Mouse (Mus musculus) MEL (cell line): ENCODE data around the gene Neurod2.

ENCODE experiments used
- CHD2 ChIP-seq: IDR thresholded peaks from 2 replicates; pipeline ENCODE4 v1.6.1; 2011; ENCODE audit warnings: low read length, improper control_type of control experiment
- CTCF ChIP-seq, 3 experiments: IDR thresholded peaks in 2 of 3; conservative IDR thresholded peaks in 1 of 3; 2 replicates each; pipeline ENCODE4 v1.5.1; 2011 to 2012; ENCODE audit warnings: low read length in 3 of 3, low read depth in 2 of 3, mild to moderate bottlenecking in 2 of 3, improper control_type of control experiment in 1 of 3, inconsistent platforms in 1 of 3, mixed read lengths in 1 of 3, moderate library complexity in 1 of 3; ENCODE audit not compliant: control insufficient read depth in 1 of 3, insufficient read depth in 1 of 3, poor library complexity in 1 of 3, severe bottlenecking in 1 of 3
- EP300 ChIP-seq, 2 experiments: IDR thresholded peaks; 2 replicates each; pipeline ENCODE4 v1.6.1; 2011; ENCODE audit warnings: improper control_type of control experiment in 2 of 2, low read length in 2 of 2, low read depth in 1 of 2, mild to moderate bottlenecking in 1 of 2
- GABPA ChIP-seq: IDR thresholded peaks from 2 replicates; pipeline ENCODE4 v1.6.1; 2012; ENCODE audit warnings: low read depth, mild to moderate bottlenecking, inconsistent platforms, low read length, improper control_type of control experiment, moderate library complexity
- GATA1 ChIP-seq: IDR thresholded peaks from 2 replicates; pipeline ENCODE4 v1.6.1; 2011; ENCODE audit warnings: low read depth, low read length, improper control_type of control experiment
- MAX ChIP-seq: IDR thresholded peaks from 2 replicates; pipeline ENCODE4 v1.6.1; 2011; ENCODE audit warnings: low read length, improper control_type of control experiment
- MAZ ChIP-seq: IDR thresholded peaks from 2 replicates; pipeline ENCODE4 v1.6.1; 2012; ENCODE audit warnings: low read depth, mild to moderate bottlenecking, inconsistent platforms, low read length, improper control_type of control experiment
- NRF1 ChIP-seq: IDR thresholded peaks from 2 replicates; pipeline ENCODE4 v1.6.1; 2014; ENCODE audit warnings: low read depth, mild to moderate bottlenecking, inconsistent platforms, low read length, improper control_type of control experiment, moderate library complexity; ENCODE audit not compliant: poor library complexity, insufficient read depth, severe bottlenecking
- POLR2A ChIP-seq, 2 experiments: IDR thresholded peaks; 2 replicates each; pipeline ENCODE4 v1.6.1; 2011 to 2012; ENCODE audit warnings: low read length in 2 of 2, mild to moderate bottlenecking in 2 of 2, control low read depth in 1 of 2, improper control_type of control experiment in 1 of 2, low read depth in 1 of 2, moderate library complexity in 1 of 2; ENCODE audit not compliant: control insufficient read depth in 1 of 2, insufficient read depth in 1 of 2, poor library complexity in 1 of 2
- SMC3 ChIP-seq: IDR thresholded peaks from 2 replicates; pipeline ENCODE4 v1.6.1; 2011; ENCODE audit warnings: low read depth, low read length, improper control_type of control experiment
- TBP ChIP-seq: IDR thresholded peaks from 2 replicates; pipeline ENCODE4 v1.8.0; 2011; ENCODE audit warnings: low read depth, low read length, improper control_type of control experiment
- TCF12 ChIP-seq: IDR thresholded peaks from 2 replicates; pipeline ENCODE4 v1.6.1; 2014; ENCODE audit warnings: low read depth, mild to moderate bottlenecking, inconsistent platforms, low read length, improper control_type of control experiment, moderate library complexity
- ZC3H11A ChIP-seq: IDR thresholded peaks from 2 replicates; pipeline ENCODE4 v1.6.1; 2012; ENCODE audit warnings: low read depth, mild to moderate bottlenecking, inconsistent platforms, low read length, improper control_type of control experiment
- ZNF384 ChIP-seq: IDR thresholded peaks from 2 replicates; pipeline ENCODE4 v1.6.1; 2012; ENCODE audit warnings: low read depth, mild to moderate bottlenecking, inconsistent platforms, low read length, improper control_type of control experiment

GRCm38 (mm10) chr11:98364410-98364809, 35.0 kb upstream of the Neurod2 start:
- TF ChIP-seq MAX (no peak), EP300 (IDR thresholded peaks at IDR 0.05; ENCODE audit: low read depth in 1 of 2, low read length in 2 of 2) (no peak), CTCF (IDR thresholded peaks at IDR 0.05 in 2 of 3, conservative IDR thresholded peaks at IDR 0.05 in 1 of 3; ENCODE audit: control insufficient read depth in 1 of 3, insufficient read depth in 1 of 3, low read depth in 2 of 3, low read length in 3 of 3, poor library complexity in 1 of 3, severe bottlenecking in 1 of 3) (no peak), NRF1 (no peak), TCF12 (no peak), MAZ (no peak), SMC3 (no peak), CHD2 (no peak), GABPA (no peak), POLR2A (IDR thresholded peaks at IDR 0.05; ENCODE audit: control insufficient read depth in 1 of 2, insufficient read depth in 1 of 2, low read depth in 1 of 2, low read length in 2 of 2, poor library complexity in 1 of 2) (no peak), ZNF384 (no peak), GATA1 (no peak), TBP (no peak), ZC3H11A (no peak)
